Mouse (Mus musculus): ENCODE measurements at regions not wholly inside any gene's neighbourhood (a gene's known extent, or its start where the extent isn't known, plus 50 kb on each side); places are given as distances from the start of the nearest gene placed in this dataset.

DNA sequence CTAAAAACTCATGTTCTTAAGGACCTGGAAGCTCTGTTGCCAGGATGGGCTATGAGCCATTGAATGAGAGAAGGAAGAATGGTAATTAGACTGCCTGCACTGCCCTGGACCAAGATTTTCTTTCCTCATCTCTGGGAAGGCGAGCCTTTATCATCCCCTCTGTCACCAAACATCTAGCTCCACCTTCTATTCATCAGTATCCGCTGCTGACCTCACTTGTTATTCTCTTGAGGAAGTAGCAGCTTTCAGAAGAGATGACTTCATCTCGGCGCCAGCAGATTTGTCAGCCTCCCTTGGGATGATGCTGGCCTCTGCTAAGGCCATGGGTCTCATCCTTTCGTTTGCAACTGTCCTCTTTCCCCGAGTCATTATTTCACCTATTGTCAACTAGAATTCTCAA is 67.5 kb upstream of the Tcf21 start:
- Histone ChIP-seq H3K9me3 (replicated peaks; ENCODE audit: low read length) (no peaks in the 10 kb centered on the region), H3K4me3 (replicated peaks in 1 of 3; ENCODE audit: low read depth in 2 of 3, low read length in 2 of 3, poor library complexity in 1 of 3) (no peak overlapping the region), H3K36me3 (replicated peaks in 1 of 2; ENCODE audit: control insufficient read depth in 1 of 2, insufficient read depth in 1 of 2, low read length in 1 of 2) (no peaks in the 10 kb centered on the region), H3K9ac (ENCODE audit: insufficient read depth, low read depth) (no peak overlapping the region), H3K27ac (ENCODE audit: insufficient read depth, low read depth) (no peak overlapping the region), H3K4me1 (ENCODE audit: control insufficient read depth in 1 of 2, insufficient read depth in 2 of 2) (peaks cover 0 to 7% of the 10 kb centered on the region in 2 experiments; a peak in 2 of 4 replicates), H3K27me3 (replicated peaks) (no peaks in the 10 kb centered on the region), H3K79me2 (replicated peaks; ENCODE audit: control insufficient read depth, extremely low read depth, insufficient read depth, poor library complexity, severe bottlenecking) (no peaks in the 10 kb centered on the region), H3K4me2 (ENCODE audit: insufficient read depth, low read depth, poor library complexity, severe bottlenecking) (no peak overlapping the region; the same call in 1 of the 2 replicates)
- DNase-seq (ENCODE audit: extremely low read depth): peak; percentile 58
- dilution Hi-C loops (cut with MboI; ENCODE audit: extremely low pct_ligation_motif_present, extremely low pct_unique_long_range_greater_than_20kb, low sequenced_read_pairs): no loop called here
- in situ Hi-C loops (cut with MboI; ENCODE audit: low pct_ligation_motif_present, low pct_unique_long_range_greater_than_20kb, low sequenced_read_pairs): no loop called here
- peak; percentile 68 for TF ChIP-seq JUN (IDR thresholded peaks at IDR 0.05; ENCODE audit: insufficient read depth, low read depth, low read length)
- no peak for TF ChIP-seq RAD21 (IDR thresholded peaks at IDR 0.05; ENCODE audit: low read depth, low read length)

- in situ Hi-C loops (cut with MboI; ENCODE audit: low pct_ligation_motif_present, low pct_unique_long_range_greater_than_20kb, low sequenced_read_pairs): no loop called here
- no peak for TF ChIP-seq MAX (IDR thresholded peaks at IDR 0.05; ENCODE audit: low read length)
- TF ChIP-seq TBP (conservative IDR thresholded peaks at IDR 0.05; ENCODE audit: low read depth, low read length): no peak
- TF ChIP-seq POLR2A (IDR thresholded peaks at IDR 0.05; ENCODE audit: low read depth, low read length): no peak
- no peak for TF ChIP-seq BHLHE40 (IDR thresholded peaks at IDR 0.05; ENCODE audit: low read depth, low read length)
- no peak for TF ChIP-seq MXI1 (IDR thresholded peaks at IDR 0.05; ENCODE audit: low read depth, low read length)
- TF ChIP-seq IRF4 (IDR thresholded peaks at IDR 0.05; ENCODE audit: low read depth, low read length): no peak
- TF ChIP-seq RCOR1 (conservative IDR thresholded peaks at IDR 0.05; ENCODE audit: low read depth, low read length): no peak
- TF ChIP-seq CTCF (conservative IDR thresholded peaks at IDR 0.05 in 1 of 2, IDR thresholded peaks at IDR 0.05 in 1 of 2; ENCODE audit: low read depth in 2 of 2, low read length in 2 of 2): no peak
- no peak for TF ChIP-seq CHD1 (IDR thresholded peaks at IDR 0.05; ENCODE audit: low read depth, low read length)
- no peak for TF ChIP-seq JUN (IDR thresholded peaks at IDR 0.05; ENCODE audit: insufficient read depth, low read depth, low read length)
- no peak for TF ChIP-seq E2F4 (IDR thresholded peaks at IDR 0.05; ENCODE audit: insufficient replicate concordance, low read depth, low read length)
- TF ChIP-seq HCFC1 (IDR thresholded peaks at IDR 0.05; ENCODE audit: low read depth, low read length): no peak
- TF ChIP-seq TCF12 (IDR thresholded peaks at IDR 0.05; ENCODE audit: low read depth, low read length): no peak
Observed at GRCm38 (mm10) chr10:22879714-22880113, 59.7 kb upstream of the Tcf21 start.

DNA sequence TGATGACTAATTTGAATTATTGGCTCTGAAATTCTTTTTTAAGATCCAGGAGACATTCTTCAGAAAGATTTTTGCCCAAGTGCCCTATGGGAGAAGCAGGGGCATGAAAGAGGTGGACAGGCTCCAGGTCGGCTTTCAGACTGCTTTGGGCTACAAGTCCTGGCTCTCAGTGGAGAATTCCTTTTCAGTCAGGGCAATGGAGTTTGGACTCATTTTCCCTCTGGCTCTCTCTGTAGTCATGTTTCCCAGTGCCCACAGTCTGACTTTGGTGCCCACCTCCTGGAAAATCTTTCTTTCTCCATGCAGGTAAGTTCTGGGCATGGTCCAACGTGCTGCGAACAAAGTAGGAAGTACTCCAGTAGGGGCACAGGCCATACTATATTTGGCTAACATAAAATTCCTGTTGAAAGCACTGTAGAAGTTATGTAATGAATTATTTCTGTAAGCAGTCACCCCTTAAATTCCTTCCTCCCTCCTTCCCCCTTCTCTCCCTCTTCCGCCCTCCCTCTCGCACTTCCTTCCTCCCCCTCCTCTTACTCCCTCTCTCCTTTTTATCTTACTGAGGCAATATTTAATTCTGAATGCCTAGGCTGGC is 57.7 kb upstream of the Tcf21 start:
- no peaks in the 10 kb centered on the region for H3K79me2 ChIP-seq (replicated peaks; ENCODE audit: control insufficient read depth, extremely low read depth, insufficient read depth, poor library complexity, severe bottlenecking)

More at GRCm38 (mm10) chr10:22879714-22880113, 59.7 kb upstream of the Tcf21 start:
- Histone ChIP-seq H3K9me3 (replicated peaks; ENCODE audit: low read length) (no peaks in the 10 kb centered on the region), H3K4me1 (ENCODE audit: control insufficient read depth in 1 of 2, insufficient read depth in 2 of 2) (no peaks in the 10 kb centered on the region), H3K9ac (ENCODE audit: insufficient read depth, low read depth) (no peak overlapping the region), H3K4me3 (replicated peaks in 1 of 3; ENCODE audit: low read depth in 2 of 3, low read length in 2 of 3, poor library complexity in 1 of 3) (no peak overlapping the region), H3K27ac (ENCODE audit: insufficient read depth, low read depth) (no peak overlapping the region), H3K27me3 (replicated peaks) (no peaks in the 10 kb centered on the region), H3K36me3 (replicated peaks in 1 of 2; ENCODE audit: control insufficient read depth in 1 of 2, insufficient read depth in 1 of 2, low read length in 1 of 2) (no peaks in the 10 kb centered on the region), H3K4me2 (ENCODE audit: insufficient read depth, low read depth, poor library complexity, severe bottlenecking) (no peak overlapping the region), H3K79me2 (replicated peaks; ENCODE audit: control insufficient read depth, extremely low read depth, insufficient read depth, poor library complexity, severe bottlenecking) (no peaks in the 10 kb centered on the region)
- dilution Hi-C loops (cut with MboI; ENCODE audit: extremely low pct_ligation_motif_present, extremely low pct_unique_long_range_greater_than_20kb, low sequenced_read_pairs): no loop called here
- DNase-seq (ENCODE audit: extremely low read depth): no peak

More for the DNA sequence above, 57.7 kb upstream of the Tcf21 start:
- no peak for TF ChIP-seq UBTF (IDR thresholded peaks at IDR 0.05; ENCODE audit: low read depth, low read length)
- TF ChIP-seq RAD21 (IDR thresholded peaks at IDR 0.05; ENCODE audit: low read depth, low read length): no peak
- no peak for TF ChIP-seq NRF1 (IDR thresholded peaks at IDR 0.05; ENCODE audit: low read depth, low read length)
- TF ChIP-seq POLR2AphosphoS2 (IDR thresholded peaks at IDR 0.05; ENCODE audit: low read depth, low read length): no peak
- TF ChIP-seq ZKSCAN1 (IDR thresholded peaks at IDR 0.05; ENCODE audit: borderline replicate concordance, low read depth, low read length): no peak
- TF ChIP-seq ZC3H11A (IDR thresholded peaks at IDR 0.05; ENCODE audit: low read depth, low read length): no peak
- no peak for TF ChIP-seq CTCF (conservative IDR thresholded peaks at IDR 0.05 in 1 of 2, IDR thresholded peaks at IDR 0.05 in 1 of 2; ENCODE audit: low read depth in 2 of 2, low read length in 2 of 2)
- no peaks in the 10 kb centered on the region for H3K9me3 ChIP-seq (replicated peaks; ENCODE audit: low read length)
- no peaks in the 10 kb centered on the region for H3K36me3 ChIP-seq (replicated peaks in 1 of 2; ENCODE audit: control insufficient read depth in 1 of 2, insufficient read depth in 1 of 2, low read length in 1 of 2)
- no peak for DNase-seq (ENCODE audit: extremely low read depth)
- dilution Hi-C loops (cut with MboI; ENCODE audit: extremely low pct_ligation_motif_present, extremely low pct_unique_long_range_greater_than_20kb, low sequenced_read_pairs): no loop called here
- H3K9ac ChIP-seq (ENCODE audit: insufficient read depth, low read depth): no peak overlapping the region
- no peak overlapping the region for H3K27ac ChIP-seq (ENCODE audit: insufficient read depth, low read depth)
- no peaks in the 10 kb centered on the region for H3K27me3 ChIP-seq (replicated peaks)
- 0 out of 4 replicates have a peak, but pooled peaks cover 0 to 2% of the 10 kb centered on the region in 2 experiments for H3K4me1 ChIP-seq (ENCODE audit: control insufficient read depth in 1 of 2, insufficient read depth in 2 of 2)
- in situ Hi-C loops (cut with MboI; ENCODE audit: low pct_ligation_motif_present, low pct_unique_long_range_greater_than_20kb, low sequenced_read_pairs): no loop called here
- no peak overlapping the region for H3K4me2 ChIP-seq (ENCODE audit: insufficient read depth, low read depth, poor library complexity, severe bottlenecking)
- no peak overlapping the region for H3K4me3 ChIP-seq (replicated peaks in 1 of 3; ENCODE audit: low read depth in 2 of 3, low read length in 2 of 3, poor library complexity in 1 of 3)
